Mouse (Mus musculus) midbrain, embryonic 12.5 days (tissue): ENCODE results near the gene Jazf1. TPM values are rescaled to one million over a fixed set of nuclear protein-coding genes. Genes with fewer than 3 reads are reported as not detected.
A peak's percentile ranks its signal among the peaks of the same experiment; 100 is the strongest.

Experiments used
- ATAC-seq: fragments of 200-750 bp; cut with Nextera tagmentation; 2 replicates; pipeline ENCODE4 v1.8.0; 2017; ENCODE audit warnings: low read depth, moderate TSS enrichment, moderate library complexity; ENCODE audit not compliant: low FRiP score
- H3K27ac ChIP-seq: fragments of 300-500 bp; sonication (generic); replicated peaks from 2 replicates; pipeline ENCODE4 v1.5.1; 2016; ENCODE audit warnings: mild to moderate bottlenecking
- H3K27me3 ChIP-seq: fragments of 300-500 bp; sonication (generic); 2 replicates; pipeline ENCODE4 v1.6.1; 2016; ENCODE audit warnings: mild to moderate bottlenecking
- H3K36me3 ChIP-seq: fragments of 300-500 bp; sonication (generic); 2 replicates; pipeline ENCODE4 v1.6.1; 2016
- H3K4me1 ChIP-seq: fragments of 300-500 bp; sonication (generic); 2 replicates; pipeline ENCODE4 v1.6.1; 2016
- H3K4me2 ChIP-seq: fragments of 300-500 bp; sonication (generic); replicated peaks from 2 replicates; pipeline ENCODE4 v1.6.1; 2016; ENCODE audit warnings: mild to moderate bottlenecking, moderate library complexity
- H3K4me3 ChIP-seq: fragments of 300-500 bp; sonication (generic); 2 replicates; pipeline ENCODE4 v1.5.1; 2016; ENCODE audit warnings: mild to moderate bottlenecking
- H3K9ac ChIP-seq: fragments of 300-500 bp; sonication (generic); replicated peaks from 2 replicates; pipeline ENCODE4 v1.6.1; 2016; ENCODE audit warnings: mild to moderate bottlenecking, moderate library complexity
- H3K9me3 ChIP-seq: fragments of 300-500 bp; sonication (generic); 2 replicates; pipeline ENCODE4 v1.6.1; 2016; ENCODE audit warnings: mild to moderate bottlenecking
- WGBS: fragments of 180-500 bp; shearing (Covaris S2); methylation state at CpG from one replicate; pipeline ENCODE4 v1.1.7; 2016; 5-methylcytosine and 5-hydroxymethylcytosine counted together
- polyA plus RNA-seq: library from polyadenylated mRNA; unstranded; fragments of >200 nt; fragmentation: Nextera tagmentation; extraction: Ambion mirVana; gene quantifications from 2 replicates; pipeline ENCODE4 v1.2.1, GENCODE M21; 2016

Jazf1 gene
- polyA plus RNA-seq, 1 experiment from 2014 or later, result 12.3 TPM

- no peak for ATAC-seq
- Histone ChIP-seq H3K4me3 (no peak overlapping the region), H3K9me3 (no peaks in the 10 kb centered on the region), H3K27ac (no peak overlapping the region), H3K27me3 (no peaks in the 10 kb centered on the region; the same call in 1 of the 2 replicates), H3K9ac (no peak overlapping the region), H3K4me1 (peaks cover 26% of the 10 kb centered on the region; the same call in 1 of the 2 replicates), H3K36me3 (no peaks in the 10 kb centered on the region), H3K4me2 (no peak overlapping the region)
- WGBS, result 78% methylated on average over 13 of the region's 13 CpGs
Observed at GRCm38 (mm10) chr6:52963840-52964690, 104.4 kb downstream of the Jazf1 start.

- WGBS, result 68% methylated on average over 6 of the region's 6 CpGs
Observed at GRCm38 (mm10) chr6:52963430-52963732, 105.0 kb downstream of the Jazf1 start.

GRCm38 (mm10) chr6:52962600-52963429 lies 105.6 kb downstream of the Jazf1 start:
- Histone ChIP-seq H3K4me3 (no peak overlapping the region), H3K27me3 (no peaks in the 10 kb centered on the region; the same call in 1 of the 2 replicates), H3K9ac (no peak overlapping the region), H3K9me3 (no peaks in the 10 kb centered on the region), H3K27ac (no peak overlapping the region), H3K4me2 (no peak overlapping the region), H3K36me3 (no peaks in the 10 kb centered on the region), H3K4me1 (peaks cover 26% of the 10 kb centered on the region; the same call in 1 of the 2 replicates)
- ATAC-seq, result no peak
- 79% methylated on average over 4 of the region's 4 CpGs for WGBS

More at GRCm38 (mm10) chr6:52963430-52963732, 105.0 kb downstream of the Jazf1 start:
- H3K4me1 ChIP-seq, result peaks cover 26% of the 10 kb centered on the region; the same call in 1 of the 2 replicates
- no peak overlapping the region for H3K27ac ChIP-seq
- no peaks in the 10 kb centered on the region for H3K36me3 ChIP-seq
- no peak overlapping the region for H3K4me2 ChIP-seq
- H3K27me3 ChIP-seq, result no peaks in the 10 kb centered on the region; the same call in 1 of the 2 replicates
- H3K9ac ChIP-seq, result no peak overlapping the region
- no peak for ATAC-seq
- H3K9me3 ChIP-seq, result no peaks in the 10 kb centered on the region
- no peak overlapping the region for H3K4me3 ChIP-seq

GRCm38 (mm10) chr6:52961660-52962490 lies 106.6 kb downstream of the Jazf1 start:
- Histone ChIP-seq H3K9me3 (no peaks in the 10 kb centered on the region), H3K27ac (0 out of 2 replicates have a peak overlapping the region, but pooled peaks have one; percentile 42), H3K27me3 (no peaks in the 10 kb centered on the region; the same call in 1 of the 2 replicates), H3K4me1 (peaks cover 24% of the 10 kb centered on the region; the same call in 1 of the 2 replicates), H3K4me3 (no peak overlapping the region), H3K36me3 (no peaks in the 10 kb centered on the region), H3K4me2 (no peak overlapping the region), H3K9ac (no peak overlapping the region)
- WGBS, result 76% methylated on average over 6 of the region's 6 CpGs
- ATAC-seq, result no peak

- ATAC-seq, result no peak
- Histone ChIP-seq H3K9me3 (no peaks in the 10 kb centered on the region), H3K9ac (no peak overlapping the region), H3K36me3 (no peaks in the 10 kb centered on the region), H3K4me3 (no peak overlapping the region), H3K4me1 (peaks cover 10% of the 10 kb centered on the region; the same call in 1 of the 2 replicates), H3K27me3 (no peaks in the 10 kb centered on the region; the same call in 1 of the 2 replicates), H3K4me2 (no peak overlapping the region), H3K27ac (no peak overlapping the region)
- 5% methylated on average over 4 of the region's 4 CpGs for WGBS
Observed at GRCm38 (mm10) chr6:52957730-52958129, 110.7 kb downstream of the Jazf1 start.

- no peak overlapping the region for H3K4me3 ChIP-seq
- no peak for ATAC-seq
- 0 out of 2 replicates have a peak, but pooled peaks cover 5% of the 10 kb centered on the region for H3K4me1 ChIP-seq
- WGBS, result 57% methylated on average over 2 of the region's 2 CpGs
- H3K4me2 ChIP-seq, result no peak overlapping the region
- H3K36me3 ChIP-seq, result no peaks in the 10 kb centered on the region
- H3K9ac ChIP-seq, result no peak overlapping the region
- no peaks in the 10 kb centered on the region for H3K9me3 ChIP-seq
- no peak overlapping the region for H3K27ac ChIP-seq
- H3K27me3 ChIP-seq, result no peaks in the 10 kb centered on the region
Observed at GRCm38 (mm10) chr6:52956131-52956530, 112.3 kb downstream of the Jazf1 start.

GRCm38 (mm10) chr6:52955304-52955703 lies 113.1 kb downstream of the Jazf1 start:
- Histone ChIP-seq H3K4me2 (no peak overlapping the region), H3K9ac (no peak overlapping the region), H3K27ac (no peak overlapping the region), H3K4me1 (0 out of 2 replicates have a peak, but pooled peaks cover 5% of the 10 kb centered on the region), H3K4me3 (no peak overlapping the region), H3K36me3 (no peaks in the 10 kb centered on the region), H3K9me3 (no peaks in the 10 kb centered on the region), H3K27me3 (no peaks in the 10 kb centered on the region)
- ATAC-seq, result no peak
- 98% methylated on average over 2 of the region's 2 CpGs for WGBS

- Histone ChIP-seq H3K9me3 (no peaks in the 10 kb centered on the region), H3K4me1 (0 out of 2 replicates have a peak, but pooled peaks cover 5% of the 10 kb centered on the region), H3K4me3 (no peak overlapping the region), H3K27ac (no peak overlapping the region), H3K36me3 (no peaks in the 10 kb centered on the region), H3K4me2 (no peak overlapping the region), H3K9ac (no peak overlapping the region), H3K27me3 (no peaks in the 10 kb centered on the region)
- ATAC-seq, result no peak
- WGBS, result 95% methylated on average over 3 of the region's 3 CpGs
Observed at GRCm38 (mm10) chr6:52954861-52955260, 113.6 kb downstream of the Jazf1 start.

- WGBS, result 85% methylated on average over 9 of the region's 9 CpGs
- Histone ChIP-seq H3K9me3 (no peaks in the 10 kb centered on the region), H3K4me1 (0 out of 2 replicates have a peak, but pooled peaks cover 5% of the 10 kb centered on the region), H3K36me3 (no peaks in the 10 kb centered on the region), H3K27ac (no peak overlapping the region), H3K27me3 (no peaks in the 10 kb centered on the region), H3K4me3 (no peak overlapping the region), H3K4me2 (no peak overlapping the region), H3K9ac (no peak overlapping the region)
- ATAC-seq, result no peak
Observed at GRCm38 (mm10) chr6:52954441-52954840, 114.0 kb downstream of the Jazf1 start.

- H3K4me1 ChIP-seq, result 0 out of 2 replicates have a peak, but pooled peaks cover 5% of the 10 kb centered on the region
- H3K36me3 ChIP-seq, result no peaks in the 10 kb centered on the region
- H3K27ac ChIP-seq, result no peak overlapping the region
- no peak overlapping the region for H3K4me3 ChIP-seq
- WGBS, result 41% methylated on average over 8 of the region's 8 CpGs
- H3K27me3 ChIP-seq, result no peaks in the 10 kb centered on the region
- H3K9me3 ChIP-seq, result no peaks in the 10 kb centered on the region
- no peak for ATAC-seq
- H3K9ac ChIP-seq, result no peak overlapping the region
- H3K4me2 ChIP-seq, result no peak overlapping the region
Observed at GRCm38 (mm10) chr6:52952526-52952900, 115.9 kb downstream of the Jazf1 start.

- Histone ChIP-seq H3K4me2 (no peak overlapping the region), H3K9me3 (no peaks in the 10 kb centered on the region), H3K27me3 (no peaks in the 10 kb centered on the region), H3K36me3 (no peaks in the 10 kb centered on the region), H3K4me3 (no peak overlapping the region), H3K9ac (no peak overlapping the region), H3K27ac (no peak overlapping the region), H3K4me1 (0 out of 2 replicates have a peak, but pooled peaks cover 5% of the 10 kb centered on the region)
- no peak for ATAC-seq
- WGBS, result 85% methylated on average over 7 of the region's 7 CpGs
Observed at GRCm38 (mm10) chr6:52951871-52952525, 116.4 kb downstream of the Jazf1 start.
